Mouse (Mus musculus) heart, adult 8-10 months (tissue): Measurements from ENCODE around the gene Ndufaf4. TPM values are rescaled to one million over a fixed set of nuclear protein-coding genes. Genes with fewer than 3 reads are reported as not detected.

Experiments
- total RNA-seq, 4 experiments: library from RNA; stranded (reverse); gene quantifications; 2 replicates each; pipeline ENCODE4 v1.2.4; 2022

The Ndufaf4 gene
- total RNA-seq, 4 experiments from 2014 or later = 58.1 to 71.7 (median 66.7) TPM

Other genes starting within 250 kb of the Ndufaf4 start
- gene Klhl32, start 47.0 kb upstream of the Ndufaf4 start, total RNA-seq = 1 to 10 TPM; 1.2 to 2.0 (median 1.3) TPM
- gene Gpr63, start 68.3 kb downstream of the Ndufaf4 start, total RNA-seq = 1 to 10 TPM; 1.6 to 3.6 (median 2.3) TPM